Mouse (Mus musculus): ENCODE data around the gene Cebpg. TPM values are rescaled to one million over a fixed set of nuclear protein-coding genes. Genes with fewer than 3 reads are reported as not detected.

Cebpg gene
- total RNA-seq, 2 experiments from 2014 or later: 29.8 to 86.5 TPM

DNA sequence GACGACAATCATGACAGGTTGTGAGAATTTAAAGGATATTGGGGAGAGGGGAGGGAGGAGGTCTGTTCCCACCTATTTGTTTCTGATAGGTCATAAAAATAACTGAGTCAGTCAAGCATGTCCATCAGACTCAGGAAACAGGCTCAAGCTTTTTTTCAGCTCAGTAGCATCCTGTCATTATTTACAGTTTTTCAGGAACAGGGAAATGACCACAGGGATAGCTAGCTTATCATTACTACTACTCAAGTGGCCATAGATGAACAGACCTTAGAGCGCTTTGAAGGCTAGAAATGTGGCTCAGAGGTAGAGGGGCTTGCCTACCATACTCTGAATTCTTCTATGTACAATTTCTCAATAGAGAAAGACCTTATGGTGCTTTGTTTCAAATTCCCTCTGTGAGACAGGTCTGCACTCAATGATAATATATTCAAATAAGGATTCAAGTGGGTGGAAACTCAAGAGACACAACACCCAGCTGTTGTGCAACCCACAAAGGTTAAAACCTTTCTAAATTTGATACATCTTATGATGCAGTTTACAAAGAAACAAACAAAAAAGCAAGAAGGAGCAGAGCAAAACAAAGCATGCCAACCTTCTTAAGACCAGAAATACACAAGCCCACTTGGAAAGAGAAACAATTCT lies 1.3 kb downstream of the Cebpg start:
- ATAC-seq (ENCODE audit: poor library complexity, severe bottlenecking): no peak

DNA sequence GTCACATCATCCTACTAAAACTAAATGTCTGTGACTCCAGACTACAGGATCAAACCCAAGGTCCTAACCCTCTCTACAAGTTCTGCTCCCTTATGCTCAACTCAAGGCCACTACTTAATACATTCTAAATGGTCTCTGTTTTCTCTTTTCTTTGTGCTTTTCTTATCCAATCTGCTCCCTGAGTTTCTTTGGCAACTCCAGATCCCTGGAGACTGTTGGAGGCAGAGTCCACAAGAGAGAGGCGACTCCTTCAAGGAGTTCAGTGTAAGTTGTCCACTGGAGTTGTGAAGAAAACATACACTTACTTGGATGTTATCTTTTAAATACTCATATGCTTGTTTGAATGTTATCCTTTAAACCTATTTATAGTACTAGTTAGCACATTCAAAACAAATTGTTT lies 2.1 kb downstream of the Cebpg start:
- ATAC-seq (ENCODE audit: poor library complexity, severe bottlenecking): no peak

DNA sequence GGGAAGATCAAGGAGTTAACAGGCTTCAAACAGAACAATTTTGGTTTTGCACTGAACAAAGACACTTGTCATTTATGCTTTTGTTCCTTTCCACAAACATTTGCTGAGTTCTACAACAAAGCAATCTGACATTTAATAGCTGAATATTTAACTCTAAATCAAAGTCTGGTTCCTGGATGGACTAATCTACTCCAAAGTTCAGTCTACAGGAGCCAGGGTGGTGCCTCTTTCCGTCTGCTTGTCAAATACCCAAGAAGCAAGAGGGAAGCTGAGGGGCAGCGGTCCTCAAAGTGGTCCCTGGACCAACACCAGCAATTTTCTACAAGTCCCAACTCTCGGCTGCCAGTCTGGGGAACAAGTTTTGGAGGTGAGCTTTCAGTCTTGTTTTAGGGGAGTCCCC lies 3.2 kb downstream of the Cebpg start:
- ATAC-seq (ENCODE audit: poor library complexity, severe bottlenecking): no peak

- no peak for ATAC-seq (ENCODE audit: poor library complexity, severe bottlenecking)
These were observed 5.8 kb downstream of the Cebpg start for GRCm38 (mm10) chr7:35050540-35050939.

GRCm38 (mm10) chr7:35046091-35046490 lies 10.3 kb downstream of the Cebpg start:
- ATAC-seq (ENCODE audit: poor library complexity, severe bottlenecking): no peak

DNA sequence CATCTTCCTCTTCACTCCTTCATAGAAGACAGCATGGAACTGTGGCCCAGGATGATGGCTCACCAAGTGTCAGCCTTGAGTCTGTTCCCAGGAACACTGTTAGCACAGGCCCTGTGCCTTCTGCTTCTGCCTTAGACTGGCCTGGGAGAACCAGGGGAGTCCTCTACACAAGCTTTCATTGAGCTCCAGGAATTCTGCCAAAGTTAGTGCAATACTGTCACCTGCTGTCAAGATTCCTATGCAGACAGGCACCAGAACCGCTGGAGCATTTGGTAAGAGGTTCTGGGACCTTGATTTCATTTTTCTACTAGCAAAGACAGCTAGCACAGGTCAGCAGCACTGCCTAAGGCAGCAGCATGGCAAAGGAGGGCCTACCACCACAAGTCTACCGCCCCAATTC lies 11.7 kb downstream of the Cebpg start:
- ATAC-seq (ENCODE audit: poor library complexity, severe bottlenecking): no peak

DNA sequence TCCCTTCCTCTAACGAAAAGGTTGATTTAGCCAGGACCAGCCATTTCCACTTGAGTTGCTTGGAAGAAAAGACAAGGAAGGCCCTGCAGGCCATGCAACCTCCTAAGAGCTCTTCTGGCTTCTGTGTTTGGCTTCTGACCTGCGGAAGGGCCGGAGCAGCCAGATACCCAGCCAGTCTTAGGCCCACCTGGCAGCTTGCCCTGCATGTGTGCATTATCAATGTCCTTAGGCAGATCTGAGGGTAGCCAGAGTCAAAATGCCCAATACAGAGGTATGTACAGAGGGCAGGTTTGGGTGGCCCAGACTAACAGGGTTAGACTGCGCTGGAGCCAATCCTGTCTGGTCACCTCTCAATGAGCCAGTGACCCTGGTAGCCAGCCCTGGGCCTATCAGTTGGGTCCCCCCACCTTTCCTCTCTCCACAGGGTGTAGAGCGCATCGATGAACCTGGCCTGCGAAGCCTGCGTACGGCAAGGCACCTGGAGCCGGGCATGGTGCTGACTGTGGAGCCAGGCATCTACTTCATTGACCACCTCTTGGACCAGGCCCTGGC lies 13.0 kb downstream of the Cebpg start:
- no peak for ATAC-seq (ENCODE audit: poor library complexity, severe bottlenecking)

DNA sequence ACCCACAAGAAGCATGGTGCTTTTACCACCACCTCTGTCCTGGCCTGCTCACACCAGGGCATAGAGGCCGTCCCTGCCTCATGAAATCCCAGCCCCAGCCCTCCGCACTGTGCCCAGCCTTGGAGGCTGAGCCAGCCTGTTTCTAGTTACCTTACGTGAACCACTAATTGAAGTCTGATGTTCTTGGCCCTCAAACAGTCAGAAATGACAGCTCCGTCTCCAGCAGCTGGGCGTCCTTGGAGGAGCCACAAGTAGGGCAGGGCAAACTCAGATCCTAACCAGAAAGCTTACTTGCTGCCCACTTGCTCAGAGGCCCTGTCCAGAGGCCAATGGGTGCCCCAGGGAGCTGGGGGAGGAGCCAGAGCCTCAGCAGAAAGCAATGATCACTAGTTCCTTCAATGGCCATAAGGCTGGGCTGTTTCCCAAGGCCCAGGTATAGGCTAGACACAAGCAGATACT lies 13.6 kb downstream of the Cebpg start:
- ATAC-seq (ENCODE audit: poor library complexity, severe bottlenecking): no peak

- ATAC-seq (ENCODE audit: poor library complexity, severe bottlenecking): no peak
These were observed 14.2 kb downstream of the Cebpg start for GRCm38 (mm10) chr7:35042209-35042554.

DNA sequence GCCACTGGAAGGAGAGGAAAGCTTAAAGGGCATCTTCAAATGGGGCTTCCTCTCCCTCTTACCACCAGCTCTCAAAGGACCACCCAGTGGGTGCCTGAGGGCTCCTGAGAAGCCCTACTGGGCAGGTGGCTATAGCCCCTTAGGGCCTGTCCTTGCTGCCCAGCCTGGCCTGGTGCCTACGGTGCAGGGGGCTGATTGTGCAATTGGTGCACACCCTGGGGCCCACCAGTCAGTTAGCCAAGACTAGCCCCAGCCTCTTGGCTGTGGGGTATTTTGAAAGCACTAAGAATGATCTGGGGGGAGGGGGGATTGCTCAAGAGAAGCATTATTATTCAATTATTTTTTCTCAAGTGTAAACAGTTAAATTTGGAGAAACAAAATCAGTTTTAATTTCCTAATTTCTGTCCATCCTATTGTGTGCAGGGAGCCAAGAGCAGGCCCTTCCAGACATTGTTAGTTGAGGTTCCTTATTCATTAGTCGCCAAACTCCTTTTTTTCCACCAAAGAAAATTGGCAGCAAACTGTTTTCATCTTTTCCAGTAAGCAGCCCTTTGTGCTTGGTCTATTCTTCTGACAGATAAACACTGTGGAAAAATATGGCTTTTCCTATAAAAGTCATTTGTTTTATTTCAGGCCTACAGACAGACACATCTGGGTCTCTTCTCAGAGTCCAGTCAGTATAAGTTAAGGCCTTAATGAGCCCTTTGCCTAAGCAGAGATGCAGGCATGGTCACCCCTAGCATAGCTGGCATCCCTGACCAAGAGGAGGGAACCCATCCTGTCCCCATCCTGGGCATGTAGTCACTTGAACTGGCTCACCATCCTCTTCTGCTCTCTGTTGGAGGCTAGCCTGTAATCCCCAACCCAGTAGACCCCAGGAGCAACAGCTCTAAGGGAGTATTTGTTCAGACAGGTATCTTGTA lies 14.8 kb downstream of the Cebpg start:
- ATAC-seq (ENCODE audit: poor library complexity, severe bottlenecking): no peak

DNA sequence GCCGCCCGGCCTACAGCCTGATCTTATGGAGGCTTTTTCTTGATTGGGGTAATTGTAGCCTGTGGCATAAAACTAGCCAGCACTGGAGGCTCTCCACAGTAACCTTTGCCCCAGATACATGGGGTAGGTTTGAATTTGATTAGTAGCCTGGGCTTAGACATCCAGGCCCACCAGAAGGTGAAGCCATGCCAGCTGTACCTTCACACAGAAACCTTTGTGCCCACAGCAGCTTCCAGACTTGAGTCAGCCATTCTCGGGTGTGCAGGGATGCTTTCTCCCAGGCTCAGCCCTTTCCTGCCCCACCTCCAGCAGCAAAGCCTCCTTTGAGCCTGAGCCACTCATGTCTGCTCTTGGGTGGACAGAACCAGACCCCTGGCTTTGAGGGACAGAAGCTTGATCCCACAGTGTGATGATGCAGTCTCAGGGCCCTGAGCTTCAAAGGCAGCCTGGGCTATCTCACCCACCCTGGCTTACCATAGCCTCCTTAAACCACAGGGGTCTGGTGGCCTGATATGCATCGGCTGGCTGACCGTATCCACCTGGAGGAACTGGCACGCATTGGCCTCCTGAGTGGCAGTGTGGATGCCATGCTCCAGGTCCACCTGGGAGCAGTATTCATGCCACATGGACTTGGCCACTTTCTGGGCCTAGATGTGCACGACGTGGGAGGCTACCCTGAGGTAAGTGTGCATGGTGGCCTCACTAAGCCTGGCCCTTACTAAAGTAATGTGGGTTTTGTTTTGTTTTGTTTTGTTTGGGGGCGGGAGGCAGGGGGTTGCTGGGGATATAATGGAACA lies 16.0 kb downstream of the Cebpg start:
- no peak for ATAC-seq (ENCODE audit: poor library complexity, severe bottlenecking)

GRCm38 (mm10) chr7:35037408-35037807 lies 19.0 kb downstream of the Cebpg start:
- no peak for ATAC-seq (ENCODE audit: poor library complexity, severe bottlenecking)

DNA sequence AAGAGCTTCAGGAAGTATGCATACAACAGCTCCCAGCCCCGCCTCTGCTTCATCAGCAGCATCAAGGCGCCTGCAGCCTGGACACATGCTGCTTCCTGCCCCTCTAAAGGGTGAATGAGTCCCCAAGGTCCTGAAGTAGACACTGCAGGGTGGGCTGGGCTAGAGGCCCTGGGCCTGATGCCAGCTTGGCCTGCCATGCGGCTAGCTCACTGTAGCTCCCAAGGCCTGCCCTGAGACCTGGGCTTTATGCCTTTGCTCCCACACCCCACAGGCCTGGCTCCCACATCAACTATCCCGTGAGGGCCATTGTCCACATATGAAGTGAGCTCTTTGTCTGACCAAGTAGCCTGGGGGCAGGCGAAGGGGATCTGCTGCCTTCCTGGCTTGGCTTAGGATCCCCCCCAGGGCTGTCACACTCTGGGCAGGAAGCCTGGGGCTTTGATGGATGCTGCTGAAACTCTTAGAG lies 20.1 kb downstream of the Cebpg start:
- no peak for ATAC-seq (ENCODE audit: poor library complexity, severe bottlenecking)

GRCm38 (mm10) chr7:35035565-35035964 lies 20.8 kb downstream of the Cebpg start:
- ATAC-seq (ENCODE audit: poor library complexity, severe bottlenecking): no peak

DNA sequence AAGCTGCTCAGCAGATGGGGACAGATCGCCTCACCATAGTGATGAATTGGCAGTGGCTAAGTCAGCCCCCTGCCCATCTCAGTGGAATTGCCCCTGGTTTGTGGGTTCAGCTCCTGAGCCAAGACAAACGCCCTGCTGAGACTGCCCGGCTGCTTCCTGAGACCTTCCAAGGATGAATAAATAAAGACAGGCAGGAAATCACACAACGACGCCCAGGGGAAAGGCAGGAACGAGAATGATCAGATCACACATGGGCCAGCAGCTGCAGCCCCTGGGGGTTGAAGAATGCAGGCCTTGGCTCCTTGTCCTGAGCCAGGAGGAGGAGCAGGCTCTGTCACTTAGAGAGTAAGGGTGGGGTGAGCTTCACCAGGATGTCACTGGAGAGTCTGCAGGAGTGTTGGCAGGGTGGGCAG lies 21.2 kb downstream of the Cebpg start:
- no peak for ATAC-seq (ENCODE audit: poor library complexity, severe bottlenecking)

DNA sequence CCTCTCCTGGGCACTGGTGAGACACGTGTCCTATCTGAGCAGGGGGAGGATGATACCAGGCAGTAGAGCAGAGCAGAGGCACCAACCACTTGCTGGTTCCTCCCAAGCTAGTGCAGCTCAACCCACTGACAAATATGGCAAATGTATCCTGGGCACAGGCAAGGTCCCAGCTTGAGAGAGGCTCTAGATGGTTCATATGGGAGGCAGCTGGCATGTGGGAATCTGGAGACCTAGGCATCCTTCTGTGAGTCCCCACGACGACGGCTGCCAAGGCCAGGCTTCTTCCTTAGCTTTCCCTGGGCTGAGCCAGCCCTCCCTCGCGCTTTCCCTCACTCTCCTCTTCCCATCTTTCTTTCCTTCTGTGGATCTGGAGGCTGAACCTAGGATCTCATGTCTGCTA lies 25.8 kb downstream of the Cebpg start:
- ATAC-seq (ENCODE audit: poor library complexity, severe bottlenecking): no peak

DNA sequence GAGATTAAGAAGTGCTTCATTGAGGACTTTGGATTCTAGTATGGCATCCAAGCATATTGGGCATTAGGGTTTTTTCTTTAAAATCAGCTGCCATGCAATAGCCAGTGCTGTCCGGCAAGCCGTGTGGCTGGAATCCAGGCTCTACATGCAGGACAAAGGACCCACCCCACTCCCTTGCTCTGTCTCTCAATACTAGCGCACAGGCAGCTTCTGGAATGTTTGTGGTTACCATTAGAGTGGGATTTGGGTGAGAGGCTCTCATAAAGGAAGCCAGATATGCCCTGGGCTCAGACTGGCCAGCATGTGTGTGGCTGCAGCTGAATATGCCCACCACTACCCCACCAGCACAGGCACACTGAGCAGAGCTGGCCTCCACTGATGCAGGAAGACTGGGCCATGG lies 26.7 kb downstream of the Cebpg start:
- ATAC-seq (ENCODE audit: poor library complexity, severe bottlenecking): no peak

DNA sequence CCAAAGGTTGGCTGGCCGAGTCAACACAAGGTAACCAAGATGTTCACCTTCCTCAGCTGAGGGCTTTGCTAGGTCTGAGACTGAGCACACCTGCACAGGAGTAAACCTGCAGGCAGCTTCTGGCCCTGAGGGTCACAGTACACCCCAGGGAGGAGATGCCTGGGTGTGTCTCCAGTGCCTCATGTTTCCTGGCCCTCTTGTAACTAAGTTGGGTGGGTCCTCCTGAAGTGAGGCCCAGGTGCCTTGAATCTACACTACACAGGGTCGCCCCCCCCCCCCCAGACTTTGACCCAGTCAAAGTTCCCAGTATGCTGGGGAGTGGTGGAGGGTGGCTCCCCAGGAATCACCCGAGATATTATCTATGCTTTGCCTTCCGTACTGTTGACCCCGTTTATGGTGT lies 27.1 kb downstream of the Cebpg start:
- ATAC-seq (ENCODE audit: poor library complexity, severe bottlenecking): no peak

DNA sequence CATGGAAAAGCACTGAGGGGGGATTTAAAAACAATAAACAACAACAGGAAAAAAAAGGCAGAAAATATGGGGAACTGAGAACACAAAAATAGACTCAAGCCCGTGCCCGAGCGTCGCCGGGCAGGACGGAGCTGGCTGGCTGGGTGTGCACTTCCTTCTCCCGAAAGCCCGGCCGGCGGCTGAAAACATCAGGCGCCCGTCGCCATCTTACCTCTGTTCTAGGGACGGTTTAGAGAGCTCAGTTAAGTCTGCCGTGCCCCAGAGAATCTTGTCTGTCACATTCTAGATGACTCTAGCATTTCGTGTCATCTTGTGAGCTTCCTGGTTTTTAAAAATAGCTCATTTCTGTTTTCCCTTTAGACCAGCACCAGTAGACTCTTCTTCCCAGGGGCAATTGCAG lies 27.8 kb downstream of the Cebpg start:
- ATAC-seq (ENCODE audit: poor library complexity, severe bottlenecking): peak; percentile 74

GRCm38 (mm10) chr7:35027801-35028420 lies 28.5 kb downstream of the Cebpg start:
- ATAC-seq (ENCODE audit: poor library complexity, severe bottlenecking): no peak

DNA sequence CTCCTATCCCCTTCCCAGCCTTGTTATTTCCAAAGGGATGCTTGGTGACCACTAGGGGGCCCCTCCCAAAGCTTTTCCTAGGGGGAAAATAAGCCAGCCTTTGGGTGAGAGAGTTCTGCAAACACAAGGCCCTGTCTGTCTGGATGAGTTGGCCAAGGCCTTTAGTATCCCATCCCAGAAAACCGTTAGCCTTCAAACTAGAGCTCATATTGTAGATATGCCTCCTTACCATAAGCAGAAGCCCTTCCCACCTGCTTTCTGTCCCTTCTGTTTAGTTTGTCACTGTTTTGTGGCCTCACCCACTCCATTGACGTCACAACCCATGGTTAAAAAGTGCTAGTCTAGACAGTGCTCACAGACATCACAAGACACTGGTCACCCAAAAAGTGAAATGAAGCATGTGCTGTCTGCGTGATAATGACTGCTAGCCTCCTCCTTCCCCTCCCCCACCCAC lies 29.5 kb downstream of the Cebpg start:
- no peak for ATAC-seq (ENCODE audit: poor library complexity, severe bottlenecking)

Measured in megakaryocyte, adult 5-6 weeks (primary cell).